Mouse (Mus musculus): Measurements from ENCODE around the gene Trdn. TPM values are rescaled to one million over a fixed set of nuclear protein-coding genes. Genes with fewer than 3 reads are reported as not detected.
A peak's percentile ranks its signal among the peaks of the same experiment; 100 is the strongest.

Gene Trdn
- 5.4 and 5.5 TPM in 2 replicates for polyA plus RNA-seq (2012; rRNA removed)

DNA sequence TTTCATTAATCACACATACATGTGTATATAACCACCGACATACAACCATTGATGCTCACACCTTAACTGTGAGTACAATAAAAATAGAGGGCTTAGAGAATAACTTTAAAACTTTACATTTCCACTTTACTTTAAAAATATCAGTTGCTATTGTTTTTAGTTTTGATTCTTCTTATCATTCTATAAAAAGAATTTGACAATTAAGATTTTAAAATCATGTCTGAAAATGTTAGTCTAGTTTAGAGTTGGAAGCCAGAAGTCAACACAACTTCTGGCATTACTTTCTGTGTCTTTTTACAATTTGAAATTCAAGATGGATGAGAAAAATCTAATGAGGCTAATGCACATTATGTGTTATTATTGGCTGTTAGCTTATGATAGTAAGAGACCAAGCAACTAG is at the start of gene Trdn:
TSS of gene Trdn (plus strand) at position 301 of the 400 bp plus-strand sequence.
- no peak for DNase-seq (ENCODE audit: extremely low spot score in 1 of 2, low spot score in 1 of 2)

DNA sequence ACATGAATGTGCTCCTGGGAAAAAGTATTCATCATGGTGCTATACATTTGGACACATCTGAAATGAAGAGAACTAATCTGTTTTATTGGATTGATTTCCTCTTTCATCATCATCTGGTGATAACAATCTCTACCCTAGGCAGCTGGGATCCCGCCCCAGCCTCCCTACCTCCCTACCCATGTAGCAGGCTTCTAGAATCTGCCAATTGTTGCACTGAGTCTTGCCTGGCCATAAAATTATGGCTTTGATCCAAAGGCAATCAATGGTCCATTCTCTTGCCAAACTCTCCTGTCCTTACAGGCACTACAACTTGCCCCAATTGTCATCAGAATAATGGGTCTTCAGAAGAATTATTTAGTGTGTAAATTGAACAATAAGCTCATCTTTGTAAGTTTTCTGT is 19.6 kb upstream of the Trdn start:
- no peak for DNase-seq (ENCODE audit: extremely low spot score in 1 of 2, low spot score in 1 of 2)

- DNase-seq (ENCODE audit: extremely low spot score in 1 of 2, low spot score in 1 of 2), result peak in 1 of 2 experiments; percentile 5
These were observed 14.8 kb upstream of the Trdn start for GRCm38 (mm10) chr10:33065566-33065965.

GRCm38 (mm10) chr10:33073126-33073525 is 7.2 kb upstream of the Trdn start:
- no peak for DNase-seq (ENCODE audit: extremely low spot score in 1 of 2, low spot score in 1 of 2)

DNA sequence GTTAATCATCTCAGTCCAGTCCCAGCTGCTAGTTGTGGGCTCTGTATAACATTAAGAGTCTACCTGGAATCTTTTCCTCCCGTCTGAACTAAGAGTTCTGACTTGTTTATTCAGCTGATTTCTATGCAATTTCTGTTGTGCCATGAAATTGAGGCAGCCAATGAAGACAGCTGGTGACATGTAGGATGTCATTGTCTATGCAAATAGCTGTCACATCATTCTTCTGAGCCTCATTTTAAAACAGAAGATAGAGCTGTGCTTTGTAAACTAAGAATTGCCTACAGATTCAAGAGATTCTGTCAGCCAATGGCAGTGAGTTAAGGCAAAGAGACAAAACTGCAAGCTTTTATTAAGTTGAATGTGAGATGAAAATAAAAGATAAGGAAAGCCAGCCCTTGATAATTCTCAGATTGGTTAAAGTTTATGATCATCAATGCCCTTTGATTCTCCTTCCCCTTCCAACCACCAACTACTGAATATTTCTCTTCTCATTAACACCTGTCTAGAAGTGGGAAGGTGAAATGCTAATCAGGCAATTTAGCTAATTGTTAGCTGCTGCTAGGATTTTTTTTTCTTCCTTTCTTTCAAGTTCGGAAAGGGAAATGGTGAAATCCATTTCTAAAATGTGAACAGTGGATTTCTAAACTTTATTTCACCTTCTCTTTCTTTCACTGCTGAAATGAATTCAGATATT is 1.9 kb downstream of the Trdn start:
- no peak for DNase-seq (ENCODE audit: extremely low spot score in 1 of 2, low spot score in 1 of 2)

- DNase-seq (ENCODE audit: extremely low spot score in 1 of 2, low spot score in 1 of 2), result no peak
These were observed 2.7 kb downstream of the Trdn start for GRCm38 (mm10) chr10:33082961-33083626.

DNA sequence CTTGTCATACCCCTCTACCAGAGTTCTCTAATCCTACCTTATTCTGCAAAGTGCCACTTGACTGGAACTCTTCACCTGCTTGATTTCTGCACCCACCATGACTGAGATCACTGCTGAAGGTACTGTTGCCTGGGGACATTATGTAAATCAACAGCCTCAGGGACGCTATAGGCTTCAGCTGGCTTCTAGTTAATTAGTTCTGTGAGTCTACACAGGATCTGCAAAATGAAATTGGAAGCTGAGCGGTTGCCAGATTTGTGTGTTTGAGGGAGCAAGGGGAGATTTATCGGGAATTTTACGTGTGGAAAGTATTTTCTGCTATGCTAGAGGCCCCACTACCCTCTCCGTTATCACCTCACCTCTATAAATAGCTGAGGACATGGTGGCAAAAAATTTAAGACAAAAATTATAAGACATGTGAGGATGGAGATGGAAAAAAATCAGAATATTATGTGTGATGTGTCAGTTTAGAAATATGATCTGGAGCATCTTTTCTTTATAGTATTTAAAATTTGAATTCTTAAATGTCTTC is 3.3 kb downstream of the Trdn start:
- DNase-seq (ENCODE audit: extremely low spot score in 1 of 2, low spot score in 1 of 2), result no peak

- no peak for DNase-seq (ENCODE audit: extremely low spot score in 1 of 2, low spot score in 1 of 2)
These were observed 8.0 kb downstream of the Trdn start for GRCm38 (mm10) chr10:33088403-33088802.

GRCm38 (mm10) chr10:33092400-33092799 is 12.0 kb downstream of the Trdn start:
- DNase-seq (ENCODE audit: extremely low spot score in 1 of 2, low spot score in 1 of 2), result no peak

GRCm38 (mm10) chr10:33107942-33108341 is 27.6 kb downstream of the Trdn start:
- no peak for DNase-seq (ENCODE audit: extremely low spot score in 1 of 2, low spot score in 1 of 2)

- no peak for DNase-seq (ENCODE audit: extremely low spot score in 1 of 2, low spot score in 1 of 2)
These were observed 42.7 kb downstream of the Trdn start for GRCm38 (mm10) chr10:33123028-33123427.

DNA sequence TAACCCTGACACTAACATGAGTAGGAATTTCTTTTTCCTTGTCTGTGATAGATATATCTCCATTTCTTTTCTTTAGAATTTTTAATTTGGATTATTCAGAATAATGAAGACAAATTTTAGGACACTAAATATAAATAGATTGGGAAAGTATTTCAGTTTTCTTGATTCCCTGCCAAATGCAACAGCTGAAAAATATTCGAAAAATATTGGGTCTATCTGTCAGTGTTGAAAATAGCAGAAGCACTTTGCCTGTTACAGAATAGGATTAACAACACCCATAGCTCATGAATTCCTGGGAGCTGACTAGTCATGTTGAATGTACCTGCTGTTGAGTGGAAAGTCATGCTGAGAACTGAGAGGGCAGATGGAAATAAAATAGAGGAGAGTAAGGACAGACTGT is 64.6 kb downstream of the Trdn start:
- DNase-seq (ENCODE audit: extremely low spot score in 1 of 2, low spot score in 1 of 2), result peak in 1 of 2 experiments; percentile 4

DNA sequence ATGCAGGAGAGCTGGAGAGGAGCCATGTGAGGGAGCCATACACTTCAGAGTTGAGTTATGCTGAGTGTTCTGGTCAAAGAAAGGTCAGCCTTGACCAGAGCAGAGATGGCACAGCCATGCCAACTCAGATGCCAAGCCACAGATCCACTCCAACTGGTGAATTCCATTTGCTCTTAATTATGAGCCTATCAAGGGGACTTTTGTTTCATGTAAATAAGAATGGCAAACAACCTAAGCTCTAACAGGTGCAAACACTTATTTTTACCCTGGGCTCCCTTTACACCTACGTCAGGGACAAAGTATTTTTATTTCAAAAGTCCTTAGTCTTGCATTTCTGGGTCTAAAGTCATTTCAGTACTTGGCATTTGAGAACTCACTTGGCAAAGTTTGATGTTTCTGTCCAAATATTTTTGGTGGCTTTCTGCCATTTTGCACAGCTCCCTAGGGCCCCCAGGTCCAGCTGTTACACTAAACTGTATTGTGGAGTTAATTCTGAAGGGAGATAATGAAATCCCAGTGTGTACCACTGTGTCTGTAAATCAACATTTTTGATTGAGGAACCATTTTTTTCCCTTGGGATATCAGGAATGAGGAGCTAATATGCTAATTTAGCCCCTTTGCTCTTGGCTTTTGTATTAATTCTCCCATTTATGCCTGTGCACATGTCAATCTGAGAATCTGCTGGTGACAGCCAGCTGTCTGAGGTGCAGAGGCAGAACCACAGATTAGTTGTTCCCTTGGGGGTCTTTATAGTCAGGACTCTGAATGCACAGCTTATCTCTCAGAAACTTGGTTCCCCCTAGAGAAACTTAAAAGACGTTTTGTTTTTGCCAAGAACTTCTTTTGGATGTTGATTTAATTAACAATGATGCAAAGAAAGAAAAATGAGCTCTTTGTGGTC is 99.6 kb downstream of the Trdn start:
- no peak for DNase-seq (ENCODE audit: extremely low spot score in 1 of 2, low spot score in 1 of 2)

DNA sequence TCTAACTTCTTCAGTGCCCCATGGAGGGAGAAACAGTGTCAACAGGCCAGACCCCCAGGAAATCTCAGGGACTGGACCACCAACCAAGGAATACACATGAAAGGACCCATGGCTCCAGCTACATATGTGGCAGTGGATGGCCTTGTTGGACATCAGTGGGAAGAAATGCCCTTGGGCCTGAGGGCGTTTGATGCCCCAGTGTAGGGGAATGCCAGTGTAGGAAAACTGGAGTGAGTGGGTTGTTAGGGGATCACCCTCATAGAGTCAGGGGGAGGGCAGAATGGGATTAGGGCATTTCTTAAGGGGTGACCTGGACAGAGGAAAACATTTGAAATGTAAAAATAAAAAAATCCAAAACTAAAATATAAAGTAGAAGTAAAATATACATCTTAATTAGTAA is 108.7 kb downstream of the Trdn start:
- no peak for DNase-seq (ENCODE audit: extremely low spot score in 1 of 2, low spot score in 1 of 2)

GRCm38 (mm10) chr10:33195919-33196318 is 115.6 kb downstream of the Trdn start:
- no peak for DNase-seq (ENCODE audit: extremely low spot score in 1 of 2, low spot score in 1 of 2)

GRCm38 (mm10) chr10:33198257-33198656 is 117.9 kb downstream of the Trdn start:
- DNase-seq (ENCODE audit: extremely low spot score in 1 of 2, low spot score in 1 of 2), result no peak

GRCm38 (mm10) chr10:33210411-33210810 is 130.1 kb downstream of the Trdn start:
- DNase-seq (ENCODE audit: extremely low spot score in 1 of 2, low spot score in 1 of 2), result no peak

DNA sequence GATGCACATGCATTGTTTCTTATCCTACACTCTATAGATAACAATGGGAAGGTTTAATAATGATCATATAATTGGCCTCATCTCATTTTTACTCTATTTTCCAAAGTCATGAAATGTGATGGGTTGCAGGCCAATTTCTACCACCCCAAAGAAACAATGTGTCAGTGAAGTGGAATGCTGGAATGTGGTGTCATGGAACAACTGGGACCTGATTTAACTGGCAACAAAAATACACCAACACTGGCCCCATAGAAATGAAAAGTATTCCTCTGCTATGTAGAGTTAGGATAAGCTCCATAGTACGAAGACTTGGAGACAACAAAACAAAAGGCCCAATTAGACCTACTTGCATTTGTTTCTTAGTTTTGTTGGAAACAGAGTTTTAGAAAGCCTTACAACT is 173.6 kb downstream of the Trdn start:
- no peak for DNase-seq (ENCODE audit: extremely low spot score in 1 of 2, low spot score in 1 of 2)

- no peak for DNase-seq (ENCODE audit: extremely low spot score in 1 of 2, low spot score in 1 of 2)
These were observed 175.8 kb downstream of the Trdn start for GRCm38 (mm10) chr10:33256202-33256601.

- DNase-seq (ENCODE audit: extremely low spot score in 1 of 2, low spot score in 1 of 2), result peak in 1 of 2 experiments; percentile 70
These were observed 224.6 kb downstream of the Trdn start for GRCm38 (mm10) chr10:33304982-33305381.

GRCm38 (mm10) chr10:33353026-33353425 is 272.7 kb downstream of the Trdn start:
- DNase-seq (ENCODE audit: extremely low spot score in 1 of 2, low spot score in 1 of 2), result no peak
